11 mouse cellular contexts compared by ENCODE assay signal in the genomic region with DNA sequence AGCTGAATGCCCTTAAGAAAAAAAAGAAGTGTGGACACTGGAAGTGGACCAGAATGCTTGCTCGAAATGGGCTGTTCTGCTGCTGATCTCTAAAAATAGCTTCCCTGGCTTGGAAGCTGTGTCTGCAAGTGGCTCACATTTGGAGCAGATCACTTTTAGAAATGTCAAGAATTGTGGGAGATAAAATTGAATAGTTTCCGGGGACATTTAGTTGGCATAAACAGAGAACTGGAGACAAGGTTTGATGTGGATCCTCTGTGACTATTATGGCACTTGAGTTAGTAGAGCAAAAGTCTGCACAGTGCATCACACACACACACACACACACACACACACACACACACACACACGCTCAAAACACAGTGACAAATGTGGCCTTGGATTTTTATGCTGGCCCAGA. TPM values are rescaled to one million over a fixed set of nuclear protein-coding genes. Genes with fewer than 3 reads are reported as not detected.
DNase-seq lines count a peak whose midpoint lies in the region; ATAC-seq and TF ChIP-seq lines count a peak whose summit lies in the region.
"Had no signal": no experiment of that assay in that cellular context is flagged by ENCODE, and none has a peak within 500 bp of the region (broad histone marks: within the 10 kb centered on the region; RNA-seq: fewer than 3 reads in every experiment).

No protein-coding gene starts in this region.

- DNase-seq in kidney, postnatal 14 days, result peak; percentile 32
- DNase-seq in kidney, adult 18-20 months, result no peak
- DNase-seq in lung, postnatal 36 days, result peak; percentile 57
- DNase-seq in neural tube, embryonic 10.5 days (ENCODE audit: extremely low spot score, low spot score), result no peak
- no peak for DNase-seq in thymus, postnatal 36 days
- DNase-seq in cerebellum, adult 18-20 months, result no peak

- no peak overlapping the region for H3K4me3 ChIP-seq in embryonic fibroblast, embryonic 13.5 days (ENCODE audit: insufficient read depth, low read length)
- no peak overlapping the region for H3K4me3 ChIP-seq in heart, embryonic 12.5 days
- H3K4me3 ChIP-seq: forebrain, embryonic 10.5 days; hindbrain, embryonic 15.5 days; neural tube, embryonic 13.5 days had no signal

- no peak for ATAC-seq in heart, embryonic 12.5 days (ENCODE audit: insufficient number of reproducible peaks, low FRiP score)

- H3K36me3 ChIP-seq in heart, embryonic 12.5 days, result no peaks in the 10 kb centered on the region
- H3K36me3 ChIP-seq: forebrain, embryonic 10.5 days; hindbrain, embryonic 15.5 days; neural tube, embryonic 13.5 days had no signal

- H3K4me1 ChIP-seq in embryonic fibroblast, embryonic 13.5 days (ENCODE audit: control insufficient read depth, insufficient read depth, low read length), result no peaks in the 10 kb centered on the region; the same call in 1 of the 2 replicates
- peaks cover 23% of the 10 kb centered on the region for H3K4me1 ChIP-seq in heart, embryonic 12.5 days (replicated peaks)
- H3K4me1 ChIP-seq: hindbrain, embryonic 15.5 days; neural tube, embryonic 13.5 days had no signal

- H3K9me3 ChIP-seq in heart, embryonic 12.5 days (replicated peaks), result no peaks in the 10 kb centered on the region
- H3K9me3 ChIP-seq: forebrain, embryonic 10.5 days; hindbrain, embryonic 15.5 days; neural tube, embryonic 13.5 days had no signal

- WGBS in heart, embryonic 12.5 days, result 25% methylated on average over 3 of the region's 3 CpGs

- TF ChIP-seq CTCF in embryonic fibroblast, embryonic 13.5 days (IDR thresholded peaks at IDR 0.05; ENCODE audit: borderline replicate concordance, insufficient read depth, low read length), result no peak

- no peak overlapping the region for H3K9ac ChIP-seq in heart, embryonic 12.5 days
- H3K9ac ChIP-seq: hindbrain, embryonic 15.5 days; neural tube, embryonic 13.5 days had no signal

- H3K4me2 ChIP-seq in heart, embryonic 12.5 days, result no peak overlapping the region
- H3K4me2 ChIP-seq: hindbrain, embryonic 15.5 days; neural tube, embryonic 13.5 days had no signal

- TF ChIP-seq POLR2A in embryonic fibroblast, embryonic 13.5 days (IDR thresholded peaks at IDR 0.05; ENCODE audit: low read depth, low read length), result no peak

- 0 out of 2 replicates have a peak overlapping the region, but pooled peaks have one; percentile 1 for H3K27ac ChIP-seq in embryonic fibroblast, embryonic 13.5 days (ENCODE audit: insufficient read depth, low read length)
- peak overlapping the region; percentile 81 for H3K27ac ChIP-seq in heart, embryonic 12.5 days (ENCODE audit: poor library complexity, severe bottlenecking)
- H3K27ac ChIP-seq: forebrain, embryonic 10.5 days; hindbrain, embryonic 15.5 days; neural tube, embryonic 13.5 days had no signal

- no peaks in the 10 kb centered on the region for H3K27me3 ChIP-seq in heart, embryonic 12.5 days (replicated peaks)
- H3K27me3 ChIP-seq: hindbrain, embryonic 15.5 days; neural tube, embryonic 13.5 days had no signal

RNA-seq across cellular contexts. Expression of a gene that starts 36.8 kb away (rescaled TPM):
- polyA plus RNA-seq in embryonic fibroblast, embryonic 13.5 days (2011; ENCODE audit: insufficient read length, low read depth, missing spikeins), result 34.7 and 65.2 TPM in 2 replicates
- polyA plus RNA-seq in heart, embryonic 12.5 days (2016; fragmentation: Nextera tagmentation; extraction: Ambion mirVana), result 17.6 and 17.7 TPM in 2 replicates

Comparison
In these comparisons a context has a peak if more than half of its experiments do, and no peak if none do; other contexts are left out.
1. DNase-seq: peak in kidney, postnatal 14 days (single experiment) and lung, postnatal 36 days (single experiment); none in kidney, adult 18-20 months (single experiment), neural tube, embryonic 10.5 days (single experiment), thymus, postnatal 36 days (0 of 2) and cerebellum, adult 18-20 months (0 of 2).